Mouse (Mus musculus): ENCODE measurements at regions not wholly inside any gene's neighbourhood (a gene's known extent, or its start where the extent isn't known, plus 50 kb on each side); places are given as distances from the start of the nearest gene placed in this dataset.

DNA sequence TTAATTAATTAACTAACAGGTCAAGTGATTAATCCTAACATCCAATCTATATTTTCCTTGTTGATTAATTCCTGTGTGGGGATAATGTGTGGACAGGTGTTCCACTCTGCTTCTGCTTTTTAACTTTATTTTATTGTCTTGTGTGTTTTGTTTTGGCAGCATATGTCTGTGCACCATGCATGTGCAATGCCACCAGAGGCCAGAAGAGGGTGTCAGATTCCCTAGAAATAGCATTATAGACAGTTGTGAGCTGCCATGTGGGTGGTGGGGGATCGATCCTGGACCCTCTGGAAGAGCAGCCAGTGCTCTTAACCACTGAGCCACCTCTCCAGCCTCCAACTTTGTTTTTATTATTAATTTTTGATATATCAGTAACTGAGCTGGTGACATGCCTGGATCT lies 65.6 kb downstream of the En1 start:
- no peak for ATAC-seq (replicated peaks; ENCODE audit: low FRiP score, low TSS enrichment, poor library complexity, severe bottlenecking)

DNA sequence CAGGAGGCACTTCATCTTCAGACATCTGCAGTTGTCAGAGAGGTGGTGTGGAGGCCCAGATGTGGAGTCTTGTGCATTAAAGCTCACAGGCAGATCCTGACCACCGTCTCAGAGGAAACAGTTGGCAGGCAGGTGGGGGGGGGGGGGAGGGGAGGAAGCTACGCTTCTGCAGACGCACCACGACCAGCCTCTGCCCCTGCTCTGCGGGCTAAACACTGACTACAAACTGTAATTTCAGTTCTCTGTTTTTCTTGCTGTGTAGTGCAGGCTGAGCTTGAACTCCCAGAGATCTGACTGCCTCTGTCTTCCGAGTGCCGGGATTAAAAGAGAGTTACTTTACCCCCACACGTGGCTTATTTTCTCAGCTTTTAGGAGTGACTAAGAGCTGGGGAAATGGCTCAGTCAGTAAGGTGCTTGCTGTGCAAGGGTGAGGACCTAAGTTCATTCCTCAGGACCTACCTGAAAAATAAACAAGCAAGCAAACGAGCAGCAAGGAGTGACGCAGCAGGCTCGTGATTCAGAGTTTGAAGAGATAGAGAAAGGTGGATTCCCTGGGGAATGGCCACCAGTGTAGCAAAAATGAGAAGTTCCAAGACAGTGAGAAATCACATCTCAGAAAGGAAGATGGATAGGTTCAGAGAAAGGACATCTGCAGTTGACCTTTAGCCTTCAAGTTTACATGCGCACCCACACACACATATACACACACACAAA lies 81.5 kb downstream of the En1 start:
- no peak for ATAC-seq (replicated peaks; ENCODE audit: low FRiP score, low TSS enrichment, poor library complexity, severe bottlenecking)

GRCm38 (mm10) chr1:120685650-120686244 lies 83.5 kb downstream of the En1 start:
- ATAC-seq (replicated peaks; ENCODE audit: low FRiP score, low TSS enrichment, poor library complexity, severe bottlenecking) = no peak

GRCm38 (mm10) chr1:120691571-120691970 lies 89.4 kb downstream of the En1 start:
- ATAC-seq (replicated peaks; ENCODE audit: low FRiP score, low TSS enrichment, poor library complexity, severe bottlenecking) = no peak

- ATAC-seq (replicated peaks; ENCODE audit: low FRiP score, low TSS enrichment, poor library complexity, severe bottlenecking) = no peak
These were observed 96.0 kb downstream of the En1 start for GRCm38 (mm10) chr1:120698189-120698588.

- ATAC-seq (replicated peaks; ENCODE audit: low FRiP score, low TSS enrichment, poor library complexity, severe bottlenecking) = no peak
These were observed 102.0 kb downstream of the En1 start for GRCm38 (mm10) chr1:120704201-120704600.

DNA sequence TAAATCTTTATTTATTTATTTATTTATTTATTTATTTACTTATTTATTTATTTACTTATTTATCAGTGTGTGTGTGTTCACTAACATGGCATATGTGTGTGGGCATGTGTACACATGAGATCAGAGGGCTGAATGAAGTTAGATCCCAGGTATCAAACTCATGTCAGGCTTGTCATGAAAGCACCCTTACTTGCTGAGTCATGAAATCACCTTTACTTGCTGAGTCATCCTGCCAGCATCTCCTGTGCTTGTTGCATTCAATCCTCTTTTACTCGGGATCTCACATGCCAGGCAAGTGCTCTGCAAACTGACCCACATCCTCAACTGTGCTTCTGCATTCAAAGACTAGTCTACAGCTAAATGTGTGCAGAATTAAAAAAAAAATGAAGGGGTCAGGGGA lies 103.8 kb downstream of the En1 start:
- no peak for ATAC-seq (replicated peaks; ENCODE audit: low FRiP score, low TSS enrichment, poor library complexity, severe bottlenecking)

GRCm38 (mm10) chr1:120708511-120708910 lies 106.3 kb downstream of the En1 start:
- no peak for ATAC-seq (replicated peaks; ENCODE audit: low FRiP score, low TSS enrichment, poor library complexity, severe bottlenecking)

DNA sequence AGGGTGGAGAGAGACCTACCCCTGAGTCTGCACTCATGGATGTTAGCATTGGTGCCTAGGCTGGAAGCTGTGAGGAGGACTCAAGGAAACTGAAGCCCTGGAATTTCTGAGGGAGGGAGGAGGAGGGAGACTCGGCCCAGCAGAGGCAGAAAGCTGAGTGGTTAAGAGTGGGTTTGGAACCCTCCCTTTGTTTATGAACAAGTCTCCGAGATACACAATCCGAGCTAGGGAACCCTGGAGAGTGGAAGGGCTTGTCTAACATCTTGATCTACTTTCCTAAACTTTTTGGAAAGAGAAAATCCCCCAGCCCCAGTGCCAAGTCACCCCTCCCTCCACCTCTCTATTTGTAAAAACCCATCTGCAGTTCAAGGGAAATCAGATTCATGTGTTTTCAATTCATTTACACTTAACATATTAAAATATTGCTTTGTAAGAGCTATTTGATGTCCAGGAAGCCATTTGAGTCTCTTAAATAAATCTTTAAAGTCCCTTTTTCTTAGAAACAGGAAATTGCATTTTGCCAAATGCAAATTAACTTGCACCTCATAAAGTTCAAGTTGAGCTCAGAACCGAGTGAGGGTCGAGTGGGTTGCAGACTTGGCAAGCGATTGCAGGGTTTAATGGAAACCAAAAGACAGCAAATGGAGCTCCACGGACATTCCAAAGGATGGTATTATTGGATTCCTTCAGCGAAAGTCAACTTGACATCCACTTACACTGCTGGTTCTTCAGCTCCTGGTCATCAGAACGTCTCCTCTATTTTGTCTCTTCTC lies 113.1 kb downstream of the En1 start:
- ATAC-seq (replicated peaks; ENCODE audit: low FRiP score, low TSS enrichment, poor library complexity, severe bottlenecking) = no peak

DNA sequence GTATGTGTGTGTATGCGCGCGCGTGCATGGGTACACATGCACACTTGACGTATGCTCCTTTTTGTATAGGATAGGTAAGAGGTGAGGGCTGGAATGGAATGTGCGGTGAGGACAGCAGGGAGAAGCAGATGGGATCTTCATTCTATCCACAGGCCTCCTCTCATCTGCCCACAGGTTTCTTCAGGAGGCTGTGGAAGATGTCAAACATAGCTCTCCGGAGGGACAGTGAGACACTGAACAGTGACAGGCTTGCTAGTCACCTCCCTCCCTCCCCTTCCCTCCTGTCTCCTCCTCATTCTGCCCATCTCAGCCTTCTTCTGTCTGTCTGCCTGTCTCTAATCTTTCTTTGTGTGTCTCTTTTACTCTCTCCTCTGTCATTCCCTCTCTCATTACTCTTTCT lies 124.6 kb downstream of the En1 start:
- ATAC-seq (replicated peaks; ENCODE audit: low FRiP score, low TSS enrichment, poor library complexity, severe bottlenecking) = no peak

DNA sequence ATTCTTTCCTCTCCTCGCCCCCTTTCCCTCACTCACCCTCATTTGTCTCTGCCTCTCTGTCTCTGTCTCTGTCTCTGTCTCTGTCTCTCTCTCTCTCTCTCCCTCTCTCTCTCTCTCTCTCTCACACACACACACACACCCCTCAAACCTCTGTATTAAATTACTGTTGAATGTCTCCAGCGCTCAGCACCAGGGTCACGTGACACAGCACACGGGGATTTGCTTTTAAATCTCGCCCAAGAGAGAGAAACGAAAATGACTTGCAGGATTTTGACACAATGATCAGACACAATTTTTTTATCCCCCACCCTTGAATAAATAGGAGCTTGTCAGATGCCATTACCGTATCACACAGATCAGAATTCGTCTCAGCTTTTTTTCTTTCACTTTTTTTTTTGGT lies 125.2 kb downstream of the En1 start:
- ATAC-seq (replicated peaks; ENCODE audit: low FRiP score, low TSS enrichment, poor library complexity, severe bottlenecking) = no peak

GRCm38 (mm10) chr1:120732003-120732402 lies 129.8 kb downstream of the En1 start:
- ATAC-seq (replicated peaks; ENCODE audit: low FRiP score, low TSS enrichment, poor library complexity, severe bottlenecking) = no peak

DNA sequence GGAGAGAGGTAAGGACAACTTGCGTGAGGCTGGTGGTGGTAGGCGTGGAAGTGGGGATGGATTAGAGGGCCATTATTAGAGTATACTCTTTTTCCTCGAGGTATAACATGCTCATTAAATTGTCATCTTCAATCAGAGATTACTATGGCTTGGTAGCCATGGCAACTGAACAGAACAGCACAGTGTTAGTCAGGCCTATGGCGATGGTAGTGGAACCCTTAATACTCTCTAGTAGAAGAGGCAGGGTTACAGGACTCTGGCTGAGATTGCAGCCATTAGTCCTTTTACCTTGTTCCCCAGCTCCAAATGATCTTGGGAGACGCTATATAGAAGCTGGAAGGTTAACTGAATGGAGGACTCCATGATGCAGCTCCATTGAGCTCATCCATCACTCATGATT lies 131.5 kb downstream of the En1 start:
- ATAC-seq (replicated peaks; ENCODE audit: low FRiP score, low TSS enrichment, poor library complexity, severe bottlenecking) = no peak

- no peak for ATAC-seq (replicated peaks; ENCODE audit: low FRiP score, low TSS enrichment, poor library complexity, severe bottlenecking)
These were observed 132.6 kb downstream of the En1 start for GRCm38 (mm10) chr1:120734846-120735245.

GRCm38 (mm10) chr1:120739499-120739898 lies 137.3 kb downstream of the En1 start:
- ATAC-seq (replicated peaks; ENCODE audit: low FRiP score, low TSS enrichment, poor library complexity, severe bottlenecking) = no peak

DNA sequence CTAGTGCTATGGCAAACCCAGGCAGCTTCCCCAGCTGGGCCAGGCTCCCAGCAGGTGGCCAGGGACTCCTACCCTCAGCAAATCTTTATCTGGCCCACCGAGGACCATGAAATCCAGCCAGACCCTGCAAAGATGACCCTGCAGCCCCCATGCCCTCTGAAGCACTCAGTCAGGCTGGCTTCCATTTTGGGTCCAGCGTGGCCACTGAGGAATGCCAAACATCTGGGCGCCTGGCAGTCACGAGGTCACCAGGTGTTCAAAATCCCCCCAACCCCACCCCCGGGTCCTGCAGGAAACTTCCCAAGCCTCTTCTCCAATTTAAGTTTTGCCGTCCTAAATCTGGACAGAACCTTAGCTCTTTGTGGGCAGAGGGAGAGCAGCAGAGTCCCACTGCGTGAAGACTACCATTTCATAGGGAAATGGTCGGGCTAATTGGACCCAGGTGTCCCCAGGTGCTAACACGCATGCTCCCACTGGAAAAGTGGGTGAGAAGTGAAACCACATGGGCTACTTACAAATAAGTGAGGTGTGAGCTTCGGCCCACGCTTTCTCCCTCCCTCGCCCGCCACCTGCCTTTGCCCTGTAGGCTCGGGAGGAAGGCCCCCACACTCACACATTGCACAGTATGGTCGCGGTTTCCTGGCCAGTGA lies 139.0 kb downstream of the En1 start:
- ATAC-seq (replicated peaks; ENCODE audit: low FRiP score, low TSS enrichment, poor library complexity, severe bottlenecking) = no peak

DNA sequence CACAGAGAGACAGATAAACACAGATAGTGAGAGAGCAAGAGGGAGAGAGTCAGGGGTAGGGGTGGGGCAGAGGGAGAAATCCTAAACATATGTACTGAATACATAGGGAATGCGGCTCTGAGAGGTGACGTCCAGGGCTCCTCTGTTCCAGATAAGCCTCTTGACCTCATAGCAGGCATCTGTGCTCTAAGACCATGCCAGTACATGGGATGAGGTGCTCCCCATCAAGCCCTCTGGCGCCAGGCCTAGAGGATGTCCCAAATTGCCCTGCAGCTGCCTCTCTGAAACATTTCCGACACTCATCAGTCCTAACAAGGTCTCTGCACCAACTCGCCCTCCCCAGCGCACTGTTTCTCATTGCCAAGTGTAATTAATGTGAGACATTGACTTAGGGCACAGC lies 146.7 kb downstream of the En1 start:
- ATAC-seq (replicated peaks; ENCODE audit: low FRiP score, low TSS enrichment, poor library complexity, severe bottlenecking) = no peak

DNA sequence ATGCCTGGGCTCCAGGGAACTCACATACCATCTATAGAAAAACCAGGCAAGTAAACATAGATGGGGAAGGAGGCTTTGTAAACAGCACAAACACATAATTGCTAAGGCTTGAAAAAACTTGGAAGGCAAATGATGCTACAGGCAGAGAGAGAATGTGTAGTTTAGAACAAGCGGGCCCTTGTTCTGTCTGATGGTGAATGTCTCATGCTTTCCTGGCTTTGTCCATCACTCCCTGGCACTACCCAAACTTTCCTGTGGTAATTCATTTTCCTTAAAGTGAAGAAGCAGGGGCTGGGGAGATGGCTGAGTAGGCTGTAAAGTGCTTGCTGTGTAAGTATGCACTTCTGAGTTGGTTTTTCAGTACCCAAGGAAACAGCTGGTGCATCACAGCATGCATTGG lies 151.2 kb downstream of the En1 start:
- no peak for ATAC-seq (replicated peaks; ENCODE audit: low FRiP score, low TSS enrichment, poor library complexity, severe bottlenecking)

DNA sequence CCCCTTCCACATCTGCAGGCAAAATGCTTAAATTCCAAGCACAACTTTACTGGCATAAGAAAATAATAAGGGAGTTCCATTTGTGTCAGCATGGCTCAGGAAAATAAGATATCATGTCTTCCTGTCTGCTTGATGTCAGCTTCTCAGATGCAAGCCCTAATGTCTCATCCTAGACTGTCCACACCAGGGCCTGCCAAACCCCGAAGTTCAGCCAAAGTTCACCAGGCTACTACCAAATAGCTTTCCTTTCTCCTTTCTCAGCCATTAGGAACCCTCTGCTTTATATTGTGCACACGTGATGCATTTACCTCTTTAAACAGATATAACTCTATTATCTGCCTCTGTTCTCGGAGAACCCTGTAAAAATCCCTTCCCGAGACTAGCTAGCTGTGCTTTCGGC lies 152.1 kb downstream of the En1 start:
- ATAC-seq (replicated peaks; ENCODE audit: low FRiP score, low TSS enrichment, poor library complexity, severe bottlenecking) = no peak

DNA sequence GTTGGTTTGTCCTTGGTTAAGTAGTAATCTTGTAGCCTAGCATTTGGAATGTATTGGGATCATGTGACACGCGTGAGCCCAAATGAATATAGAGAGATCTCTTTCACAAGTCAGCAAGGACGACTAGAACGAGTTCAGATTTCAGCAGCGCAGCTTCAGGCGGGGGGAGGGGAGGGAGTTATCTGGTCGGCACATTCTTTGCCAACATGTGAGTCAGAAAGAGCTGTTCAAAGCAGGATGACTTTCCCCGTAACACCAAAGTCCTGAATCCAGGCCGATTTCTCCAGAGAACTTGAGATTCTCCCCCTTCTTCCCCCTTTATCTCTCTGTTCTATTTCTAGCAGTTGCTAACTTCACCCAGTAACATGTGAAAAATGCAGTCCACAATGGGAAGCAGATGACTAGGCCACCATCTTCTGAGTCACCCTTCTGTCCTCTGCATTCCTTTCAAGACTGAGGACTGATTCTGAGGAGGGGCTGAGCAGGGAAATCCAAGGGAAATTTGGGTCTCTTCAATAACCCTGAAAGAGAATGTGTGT lies 155.1 kb downstream of the En1 start:
- no peak for ATAC-seq (replicated peaks; ENCODE audit: low FRiP score, low TSS enrichment, poor library complexity, severe bottlenecking)
